Mouse (Mus musculus) limb, embryonic 10.5 days (tissue): ENCODE results near the gene Stab1. TPM values are rescaled to one million over a fixed set of nuclear protein-coding genes. Genes with fewer than 3 reads are reported as not detected.

ENCODE experiments used
- DNase-seq: peaks from one replicate; pipeline ENCODE4 v3.0.0-alpha.2; 2017; ENCODE audit warnings: low spot score
- H3K27ac ChIP-seq: fragments of 300-500 bp; sonication (generic); 2 replicates; pipeline ENCODE4 v1.5.1; 2016; ENCODE audit warnings: mild to moderate bottlenecking
- H3K27me3 ChIP-seq: fragments of 300-500 bp; sonication (generic); 2 replicates; pipeline ENCODE4 v1.6.1; 2016; ENCODE audit warnings: low read depth, mild to moderate bottlenecking; ENCODE audit not compliant: poor library complexity, severe bottlenecking
- H3K36me3 ChIP-seq: fragments of 300-500 bp; sonication (generic); 2 replicates; pipeline ENCODE4 v1.6.1; 2016; ENCODE audit warnings: mild to moderate bottlenecking, moderate library complexity
- H3K4me1 ChIP-seq: fragments of 300-500 bp; sonication (generic); 2 replicates; pipeline ENCODE4 v1.6.1; 2016
- H3K4me3 ChIP-seq: fragments of 300-500 bp; sonication (generic); 2 replicates; pipeline ENCODE4 v1.5.1; 2016; ENCODE audit warnings: mild to moderate bottlenecking, moderate library complexity
- H3K9me3 ChIP-seq: fragments of 300-500 bp; sonication (generic); replicated peaks from 2 replicates; pipeline ENCODE4 v1.6.1; 2016; ENCODE audit warnings: mild to moderate bottlenecking
- WGBS: fragments of 180-500 bp; shearing (Covaris S2); methylation state at CpG from one replicate; pipeline ENCODE4 v1.1.7; 2016; 5-methylcytosine and 5-hydroxymethylcytosine counted together
- polyA plus RNA-seq: library from polyadenylated mRNA; unstranded; fragments of >200 nt; fragmentation: Nextera tagmentation; extraction: Ambion mirVana; gene quantifications from 2 replicates; pipeline ENCODE4 v1.2.1, GENCODE M21; 2016

Gene Stab1
- polyA plus RNA-seq, 1 experiment from 2014 or later: 14.5 TPM

GRCm38 (mm10) chr14:31105156-31105555, 63.3 kb downstream of the Stab1 start:
- no peak for DNase-seq
- H3K9me3 ChIP-seq: no peaks in the 10 kb centered on the region
- H3K36me3 ChIP-seq: peaks cover 96% of the 10 kb centered on the region
- no peaks in the 10 kb centered on the region for H3K27me3 ChIP-seq
- WGBS: 90% methylated on average over 2 of the region's 2 CpGs
- no peak overlapping the region for H3K27ac ChIP-seq
- no peak overlapping the region for H3K4me3 ChIP-seq
- no peaks in the 10 kb centered on the region for H3K4me1 ChIP-seq

DNA sequence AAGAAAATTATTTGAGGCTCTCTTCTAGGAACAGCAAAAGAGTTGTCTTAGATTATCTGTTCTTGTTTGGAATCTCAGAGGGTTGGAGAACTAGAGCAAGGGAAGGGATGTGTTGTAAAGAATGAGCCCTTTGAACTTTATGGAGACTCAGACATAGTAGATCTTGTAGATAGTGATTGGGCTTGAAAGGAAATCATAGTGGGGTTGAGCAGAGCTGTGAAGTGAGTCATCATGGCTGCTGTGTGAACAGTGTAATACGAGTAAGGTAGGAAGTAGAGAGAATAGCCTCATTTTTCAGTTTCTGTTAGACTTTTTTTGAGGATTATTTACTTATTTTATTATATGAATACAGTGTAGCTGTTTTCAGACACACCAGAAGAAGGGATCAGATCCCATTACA, 78.5 kb downstream of the Stab1 start:
- 96% methylated on average over 1 of the region's 1 CpGs for WGBS
- Histone ChIP-seq H3K4me1 (no peaks in the 10 kb centered on the region), H3K9me3 (no peaks in the 10 kb centered on the region), H3K27ac (no peak overlapping the region), H3K4me3 (no peak overlapping the region), H3K27me3 (no peaks in the 10 kb centered on the region), H3K36me3 (peaks cover 99% of the 10 kb centered on the region)
- no peak for DNase-seq

Other genes with a start within 250 kb of the Stab1 start
- gene Itih3, start 244.9 kb downstream of the Stab1 start, polyA plus RNA-seq: not detected in 2 replicates
- not detected in 2 replicates for gene Itih1, start 225.4 kb downstream of the Stab1 start, polyA plus RNA-seq
- 19.7 and 19.8 TPM in 2 replicates for gene Nek4, start 217.3 kb downstream of the Stab1 start, polyA plus RNA-seq
- gene Glt8d1, start 167.2 kb downstream of the Stab1 start, polyA plus RNA-seq: 28.4 and 38.2 TPM in 2 replicates
- gene Spcs1, start 167.0 kb downstream of the Stab1 start, polyA plus RNA-seq: 259 and 262 TPM in 2 replicates
- gene Pbrm1, start 149.5 kb downstream of the Stab1 start, polyA plus RNA-seq: 143 and 186 TPM in 2 replicates
- gene Gnl3, start 149.5 kb downstream of the Stab1 start, polyA plus RNA-seq: 135 and 173 TPM in 2 replicates
- 54.2 and 65.3 TPM in 2 replicates for gene Smim4, start 39.7 kb downstream of the Stab1 start, polyA plus RNA-seq
- gene Nt5dc2, start 37.6 kb downstream of the Stab1 start, polyA plus RNA-seq: 638 and 656 TPM in 2 replicates
- 2.7 and 3.8 TPM in 2 replicates for gene Tnnc1, start 39.7 kb upstream of the Stab1 start, polyA plus RNA-seq
- 491 and 543 TPM in 2 replicates for gene Nisch, start 48.3 kb upstream of the Stab1 start, polyA plus RNA-seq
- 0.51 and 0.73 TPM in 2 replicates for gene Sema3g, start 49.2 kb upstream of the Stab1 start, polyA plus RNA-seq
- gene Phf7, start 82.7 kb upstream of the Stab1 start, polyA plus RNA-seq: 11.3 and 11.7 TPM in 2 replicates
- gene Bap1, start 82.8 kb upstream of the Stab1 start, polyA plus RNA-seq: 133 and 148 TPM in 2 replicates
- gene Dnah1, start 155.3 kb upstream of the Stab1 start, polyA plus RNA-seq: 3.6 and 5.6 TPM in 2 replicates
- gene Capn7, start 168.0 kb upstream of the Stab1 start, polyA plus RNA-seq: 22.8 and 31.1 TPM in 2 replicates